ENCODE assay signal across 19 mouse cellular contexts in genomic region chrX:9699815-9700214, GRCm38 (mm10). TPM values are rescaled to one million over a fixed set of nuclear protein-coding genes. Genes with fewer than 3 reads are reported as not detected.
DNase-seq lines count a peak whose midpoint lies in the region; TF ChIP-seq lines count a peak whose summit lies in the region.
"Had no signal": no experiment of that assay in that cellular context is flagged by ENCODE, and none has a peak within 500 bp of the region (broad histone marks: within the 10 kb centered on the region; RNA-seq: fewer than 3 reads in every experiment).

No protein-coding gene starts in this region.

- TF ChIP-seq POLR2A in CH12.LX (IDR thresholded peaks at IDR 0.05; ENCODE audit: low read depth, low read length): no peak

- no peak for TF ChIP-seq CTCF in CH12.LX (conservative IDR thresholded peaks at IDR 0.05 in 1 of 2, IDR thresholded peaks at IDR 0.05 in 1 of 2; ENCODE audit: low read depth in 2 of 2, low read length in 2 of 2)
- TF ChIP-seq CTCF in left cerebral cortex, adult 2 months (IDR thresholded peaks at IDR 0.05): no peak

- intact Hi-C loops in left cerebral cortex, adult 2 months (cut with DNase I): no loop called here

- no peaks in the 10 kb centered on the region for H3K27me3 ChIP-seq in CH12.LX (replicated peaks)
- H3K27me3 ChIP-seq: embryonic facial prominence, embryonic 12.5 days; forebrain, embryonic 15.5 days; heart, embryonic 13.5 days; hindbrain, embryonic 15.5 days had no signal

- H3K36me3 ChIP-seq in CH12.LX (replicated peaks in 1 of 2; ENCODE audit: control insufficient read depth in 1 of 2, insufficient read depth in 1 of 2, low read length in 1 of 2): no peaks in the 10 kb centered on the region
- H3K36me3 ChIP-seq: embryonic facial prominence, embryonic 12.5 days; forebrain, embryonic 15.5 days; heart, embryonic 13.5 days; hindbrain, embryonic 15.5 days had no signal

- no peak for TF ChIP-seq RAD21 in CH12.LX (IDR thresholded peaks at IDR 0.05; ENCODE audit: low read depth, low read length)

- H3K4me1 ChIP-seq in CH12.LX (ENCODE audit: control insufficient read depth in 1 of 2, insufficient read depth in 2 of 2): no peaks in the 10 kb centered on the region
- H3K4me1 ChIP-seq: embryonic facial prominence, embryonic 12.5 days; forebrain, embryonic 15.5 days; heart, embryonic 13.5 days; hindbrain, embryonic 15.5 days had no signal

- no peak overlapping the region for H3K4me3 ChIP-seq in CH12.LX (replicated peaks in 1 of 3; ENCODE audit: low read depth in 2 of 3, low read length in 2 of 3, poor library complexity in 1 of 3)
- H3K4me3 ChIP-seq in left cerebral cortex, adult 2 months: no peak overlapping the region
- H3K4me3 ChIP-seq: embryonic facial prominence, embryonic 12.5 days; forebrain, embryonic 15.5 days; gastrocnemius, adult 2 months; heart, embryonic 13.5 days; hindbrain, embryonic 15.5 days had no signal

- dilution Hi-C loops in CH12.LX (cut with MboI; ENCODE audit: extremely low pct_ligation_motif_present, extremely low pct_unique_long_range_greater_than_20kb, low sequenced_read_pairs): no loop called here

- no peak overlapping the region for H3K9ac ChIP-seq in CH12.LX (ENCODE audit: insufficient read depth, low read depth)
- H3K9ac ChIP-seq: embryonic facial prominence, embryonic 12.5 days; forebrain, embryonic 15.5 days; heart, embryonic 13.5 days; hindbrain, embryonic 15.5 days had no signal

- H3K9me3 ChIP-seq in CH12.LX (replicated peaks; ENCODE audit: low read length): no peaks in the 10 kb centered on the region
- H3K9me3 ChIP-seq: embryonic facial prominence, embryonic 12.5 days; forebrain, embryonic 15.5 days; heart, embryonic 13.5 days; hindbrain, embryonic 15.5 days had no signal

- peak; percentile 0 for DNase-seq in right cerebral cortex, adult 18-20 months
- DNase-seq in right cerebral cortex, postnatal 10 days (ENCODE audit: low spot score in 2 of 2): no peak
- peak; percentile 17 for DNase-seq in CH12.LX (ENCODE audit: extremely low read depth)
- DNase-seq in adipocyte (ENCODE audit: low spot score): peak; percentile 4
- DNase-seq in layer of hippocampus, adult 8-10 months (ENCODE audit: low spot score in 2 of 2): no peak
- no peak for DNase-seq in left cerebral cortex, adult 2 months (ENCODE audit: extremely low spot score in 1 of 2, low spot score in 2 of 2)
- DNase-seq in spleen, postnatal 36 days (ENCODE audit: low spot score in 2 of 2): no peak
- DNase-seq: adrenal gland, adult 2 months; adrenal gland, postnatal 25 days; cerebellum, adult 2 months; cerebellum, postnatal 14 days; gastrocnemius, adult 2 months; gastrocnemius, postnatal 25 days; heart, postnatal 36 days; kidney, adult 11 months had no signal

- peak; percentile 70 for TF ChIP-seq EP300 in CH12.LX (IDR thresholded peaks at IDR 0.05; ENCODE audit: low read length)

- H3K4me2 ChIP-seq in CH12.LX (ENCODE audit: insufficient read depth, low read depth, poor library complexity, severe bottlenecking): no peak overlapping the region
- H3K4me2 ChIP-seq: embryonic facial prominence, embryonic 12.5 days; forebrain, embryonic 15.5 days; heart, embryonic 13.5 days; hindbrain, embryonic 15.5 days had no signal

- in situ Hi-C loops in CH12.LX (cut with MboI; ENCODE audit: low pct_ligation_motif_present, low pct_unique_long_range_greater_than_20kb, low sequenced_read_pairs): no loop called here

- no peak overlapping the region for H3K27ac ChIP-seq in CH12.LX (ENCODE audit: insufficient read depth, low read depth)
- no peak overlapping the region for H3K27ac ChIP-seq in left cerebral cortex, adult 2 months
- H3K27ac ChIP-seq: embryonic facial prominence, embryonic 12.5 days; forebrain, embryonic 15.5 days; gastrocnemius, adult 2 months; heart, embryonic 13.5 days; hindbrain, embryonic 15.5 days had no signal

- no peaks in the 10 kb centered on the region for H3K79me2 ChIP-seq in CH12.LX (replicated peaks; ENCODE audit: control insufficient read depth, extremely low read depth, insufficient read depth, poor library complexity, severe bottlenecking)

TF ChIP-seq in CH12.LX, 34 proteins besides CTCF, POLR2A, EP300 and RAD21:
- TF ChIP-seq UBTF (IDR thresholded peaks at IDR 0.05; ENCODE audit: low read depth, low read length): no peak
- TF ChIP-seq JUN (IDR thresholded peaks at IDR 0.05; ENCODE audit: insufficient read depth, low read depth, low read length): peak; percentile 12; the same call in 1 of the 2 replicates
- 0 out of 2 replicates have a peak, but pooled peaks have one; percentile 26 for TF ChIP-seq BHLHE40 (IDR thresholded peaks at IDR 0.05; ENCODE audit: low read depth, low read length)
- no peak for TF ChIP-seq NELFE (IDR thresholded peaks at IDR 0.05; ENCODE audit: low read depth, low read length)
- no peak for TF ChIP-seq ZNF384 (IDR thresholded peaks at IDR 0.05; ENCODE audit: low read depth, low read length)
- peak; percentile 49 for TF ChIP-seq IRF4 (IDR thresholded peaks at IDR 0.05; ENCODE audit: low read depth, low read length)
- TF ChIP-seq JUND (conservative IDR thresholded peaks at IDR 0.05; ENCODE audit: low read depth, low read length): peak; percentile 52; the same call in 1 of the 2 replicates
TF ChIP-seq in CH12.LX: peak in this region for 4.

RNA-seq across cellular contexts. Expression of gene Dynlt3, which starts 37.0 kb away (rescaled TPM):
- total RNA-seq in CH12.LX (2012; rRNA removed) (26.8 and 27.9 TPM in 2 replicates), CH12.LX (2014; rRNA removed) (73.7 and 90.4 TPM in 2 replicates)
- polyA plus RNA-seq in CH12.LX (2012; ENCODE audit: insufficient read length, low read depth): 40.0 and 45.8 TPM in 2 replicates
- 100 to 1,000 TPM; 120 to 138 (median 124) TPM for total RNA-seq in layer of hippocampus, adult 8-10 months (2022)
- total RNA-seq in left cerebral cortex, adult 2 months (2021): 100 to 1,000 TPM; 109 to 110 TPM

Comparison
In these comparisons a context has a peak if more than half of its experiments do, and no peak if none do; other contexts are left out.
1. DNase-seq: peak in right cerebral cortex, adult 18-20 months (single experiment), CH12.LX (single experiment) and adipocyte (single experiment); none in right cerebral cortex, postnatal 10 days (0 of 2), layer of hippocampus, adult 8-10 months (0 of 2), left cerebral cortex, adult 2 months (0 of 2) and spleen, postnatal 36 days (0 of 2).